Mouse (Mus musculus): ENCODE results near the gene Rcl1. TPM values are rescaled to one million over a fixed set of nuclear protein-coding genes. Genes with fewer than 3 reads are reported as not detected.

Rcl1 gene
- total RNA-seq, 2 experiments from 2014 or later = 7.5 to 7.7 TPM

DNA sequence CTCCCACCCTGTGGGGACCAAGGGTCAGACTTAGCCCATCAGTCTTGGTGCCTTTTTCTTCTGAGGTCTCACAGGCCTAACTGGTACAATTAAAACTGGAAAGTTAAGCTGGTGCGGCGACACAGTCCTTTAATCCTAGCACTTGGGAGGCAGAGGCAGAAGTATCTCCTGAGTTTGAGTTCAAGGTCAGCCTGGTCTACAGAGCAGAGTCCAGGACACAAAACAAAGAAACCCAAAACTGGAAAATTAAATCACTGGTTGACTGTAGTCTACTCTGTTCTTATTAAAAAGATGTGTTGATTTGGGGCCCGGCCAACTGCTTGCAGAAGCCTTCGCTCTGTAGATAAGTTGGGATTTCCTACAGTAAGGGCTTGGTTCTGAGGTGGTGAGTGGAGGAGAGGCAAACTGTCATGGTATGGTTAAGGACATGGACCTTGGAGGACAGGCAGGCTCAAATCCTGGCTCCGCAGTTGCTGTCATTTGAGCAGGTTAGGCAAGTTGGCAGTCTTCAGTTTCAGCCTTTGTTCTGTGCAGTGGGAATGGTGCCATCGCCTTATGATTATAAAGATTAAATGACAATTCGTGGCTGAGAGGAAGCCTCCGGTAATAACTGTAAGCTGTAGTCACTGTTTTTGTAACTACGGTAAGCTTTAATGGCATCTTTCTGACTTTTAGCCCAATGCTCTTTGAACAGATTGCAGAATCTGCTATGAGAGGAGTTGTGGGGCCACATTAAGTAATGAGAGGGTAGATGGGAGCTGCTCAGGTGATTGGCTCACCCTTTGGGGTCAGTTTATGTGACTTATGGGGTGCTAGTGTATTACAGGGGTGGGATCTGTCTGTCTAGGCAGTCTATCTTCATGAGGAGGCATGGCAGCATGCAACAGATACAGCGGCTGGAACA, 12.8 kb downstream of the Rcl1 start:
- DNase-seq = no peak

DNA sequence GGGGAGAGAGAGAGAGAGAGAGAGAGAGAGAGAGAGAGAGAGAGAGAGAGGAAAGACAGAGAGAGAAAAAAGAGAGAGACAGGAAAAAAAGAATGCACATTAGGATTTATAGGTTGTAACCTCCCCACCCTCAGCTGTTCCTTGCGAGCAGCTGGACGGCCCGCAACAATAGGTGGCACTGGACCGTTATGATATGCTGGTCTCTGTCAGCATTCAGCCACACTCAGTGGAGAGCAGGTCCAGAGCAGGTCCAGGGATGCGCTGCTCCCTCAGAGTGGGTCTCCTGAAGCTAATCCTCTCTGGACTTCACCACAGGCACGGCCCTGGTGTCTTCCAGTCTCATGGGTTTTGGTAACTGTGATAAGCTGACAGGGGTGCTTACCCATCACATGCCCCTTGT, 15.6 kb downstream of the Rcl1 start:
- DNase-seq = no peak

DNA sequence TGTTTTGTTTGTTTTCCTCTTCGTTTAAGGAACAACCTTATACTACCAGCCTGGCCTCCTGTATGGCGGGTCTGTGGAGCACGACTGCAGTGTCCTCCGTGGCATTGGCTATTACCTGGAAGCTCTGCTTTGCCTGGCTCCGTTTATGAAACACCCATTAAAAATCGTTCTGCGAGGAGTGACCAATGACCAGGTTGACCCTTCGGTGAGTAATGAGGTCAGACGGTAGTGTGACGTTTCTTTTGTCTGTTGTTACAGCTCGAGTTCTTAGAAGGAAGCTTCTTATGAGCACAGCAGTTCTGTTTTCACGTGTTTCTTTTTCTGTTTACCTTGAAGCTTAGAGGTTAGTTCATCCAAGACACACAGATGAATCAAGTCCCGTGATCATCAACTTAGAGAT, 17.0 kb downstream of the Rcl1 start:
- no peak for DNase-seq

DNA sequence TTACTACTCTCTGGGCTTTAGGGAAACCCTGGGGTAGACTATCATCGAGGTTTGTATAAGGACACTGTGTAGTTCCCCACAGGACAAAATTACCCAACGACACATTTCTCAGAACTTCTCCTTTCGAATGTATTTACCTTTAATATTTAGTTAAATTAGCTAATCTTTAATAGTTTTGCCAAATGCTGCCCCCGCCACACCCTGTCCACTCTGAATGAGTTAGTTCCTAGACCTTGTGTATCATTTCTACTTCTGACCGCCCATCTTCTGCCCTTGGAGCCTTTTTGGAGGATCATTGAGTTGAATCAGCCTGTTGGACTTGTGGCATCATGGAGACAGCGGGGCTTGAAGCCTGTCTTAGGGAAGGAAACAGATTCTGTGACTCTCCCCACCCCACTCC, 19.1 kb downstream of the Rcl1 start:
- no peak for DNase-seq

DNA sequence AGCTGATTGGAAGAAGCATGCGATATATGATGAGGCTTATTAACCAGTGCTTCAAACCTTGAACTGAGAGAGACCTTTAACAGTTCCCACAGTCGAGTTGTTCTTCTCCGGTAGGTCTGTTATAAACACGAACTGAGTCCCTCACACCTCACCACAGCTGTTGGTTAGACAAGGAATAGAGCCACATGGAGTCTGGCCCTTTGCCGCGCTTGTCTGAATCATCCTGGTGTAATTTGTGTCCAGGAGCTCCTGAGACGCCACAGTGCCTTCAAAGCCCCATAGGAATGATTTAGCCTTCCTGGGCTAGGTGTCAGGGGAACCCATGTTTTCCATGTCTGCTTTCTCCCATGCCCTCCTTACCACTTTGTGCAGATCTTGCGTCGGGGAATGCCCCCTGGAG, 20.2 kb downstream of the Rcl1 start:
- no peak for DNase-seq

DNA sequence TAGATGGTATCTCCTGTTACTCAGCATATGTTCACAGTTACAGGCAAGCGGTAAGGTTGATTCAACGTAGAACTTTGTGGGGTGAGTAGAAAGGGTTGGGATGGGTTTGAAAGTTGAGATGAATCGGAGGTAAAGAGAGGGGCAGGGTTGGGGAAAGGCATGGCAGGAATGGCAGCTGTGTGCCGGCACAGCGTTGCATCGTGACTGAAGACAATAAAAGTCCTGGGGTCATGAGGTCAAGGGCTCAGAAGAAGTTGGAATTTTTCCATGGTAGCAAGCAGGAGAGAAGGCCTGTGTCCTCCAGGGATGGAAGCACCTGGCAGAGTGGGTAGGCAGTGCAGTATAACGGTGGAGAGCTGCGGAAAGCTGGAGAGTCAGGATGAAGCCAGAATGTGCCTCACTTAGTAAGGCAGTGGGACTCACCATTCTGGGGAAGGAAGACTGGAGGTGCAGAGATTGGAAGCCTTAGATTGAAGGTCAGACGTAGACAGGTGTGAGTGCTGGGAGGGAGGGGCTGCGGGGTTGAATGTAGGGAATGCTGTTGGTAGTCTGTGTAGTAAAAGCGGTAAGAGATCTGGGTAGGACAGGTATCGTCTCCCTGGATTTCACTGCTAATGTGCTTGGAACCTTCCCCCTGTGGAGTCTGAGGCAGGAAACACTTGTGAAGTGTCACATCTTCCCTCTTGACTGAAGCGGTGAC, 23.9 kb downstream of the Rcl1 start:
- DNase-seq = no peak

DNA sequence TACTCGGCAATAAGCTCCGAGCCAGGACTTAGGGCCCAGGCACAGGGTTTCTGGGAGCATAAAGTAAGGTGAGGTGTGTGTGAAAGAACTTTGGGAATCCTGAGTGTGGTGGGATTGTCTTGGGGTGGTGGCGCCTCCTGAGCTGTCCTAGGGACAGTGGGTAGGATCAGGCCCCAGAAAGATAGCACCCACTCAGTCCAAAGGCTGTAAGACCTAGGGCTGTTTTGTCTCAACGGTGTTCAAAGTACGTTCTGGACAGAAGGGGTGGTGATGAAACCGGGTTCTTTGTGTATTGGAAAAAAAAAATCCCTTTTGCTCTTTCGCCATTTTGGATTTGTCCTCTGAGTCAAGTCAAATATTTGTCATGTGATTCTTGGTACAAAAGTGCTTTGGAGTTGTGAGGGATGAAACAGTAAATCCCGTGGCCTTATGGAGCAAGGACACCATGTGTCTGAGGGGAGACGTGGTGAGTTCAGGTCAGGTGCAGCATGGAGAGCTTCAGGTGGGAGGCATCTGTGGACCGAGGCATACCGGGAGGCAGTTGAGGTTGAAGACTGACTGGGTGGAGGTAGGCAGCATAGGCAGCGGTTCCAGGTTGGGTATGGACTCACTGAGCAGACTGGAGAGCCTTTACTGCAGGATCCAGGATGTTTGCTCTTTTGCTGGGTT, 25.3 kb downstream of the Rcl1 start:
- no peak for DNase-seq

DNA sequence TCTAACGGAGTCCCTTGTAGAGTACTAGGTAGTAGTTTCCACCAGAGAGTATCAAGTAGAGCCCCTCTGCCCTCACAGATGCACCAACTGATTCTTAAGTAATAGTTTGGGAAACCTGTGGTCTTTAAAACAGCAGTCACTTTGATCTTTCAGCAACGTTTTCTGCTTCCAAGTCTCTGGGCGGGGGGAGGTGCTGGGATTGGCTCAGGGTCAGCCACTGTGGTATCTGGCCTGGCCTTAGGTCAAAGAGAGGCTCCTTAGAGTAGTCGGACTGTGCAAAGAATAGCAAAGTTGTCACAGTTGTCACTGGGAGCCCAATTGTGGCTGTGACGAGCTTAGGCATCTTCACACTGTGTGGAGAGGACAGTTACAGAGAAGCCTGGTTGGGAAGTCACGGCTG, 26.2 kb downstream of the Rcl1 start:
- DNase-seq = no peak

DNA sequence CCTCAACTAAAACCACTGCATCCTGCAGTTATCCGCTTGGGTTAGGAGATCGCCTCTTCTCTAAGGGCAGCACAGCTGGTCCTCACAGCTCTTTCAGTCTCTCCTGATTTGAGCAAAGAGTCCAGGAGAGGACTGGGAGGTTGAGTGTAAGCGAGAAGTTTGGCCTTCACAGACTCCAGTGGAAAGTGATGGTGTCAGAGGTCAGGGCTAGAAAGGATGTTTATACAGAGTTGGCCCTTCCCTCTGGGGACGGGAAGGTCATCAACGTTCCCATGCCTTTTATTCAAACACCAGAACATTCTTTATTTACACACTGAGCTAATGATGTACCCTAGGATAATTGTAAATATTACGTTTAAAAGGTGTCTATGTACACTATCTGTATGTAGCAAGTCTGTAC, 27.0 kb downstream of the Rcl1 start:
- no peak for DNase-seq

DNA sequence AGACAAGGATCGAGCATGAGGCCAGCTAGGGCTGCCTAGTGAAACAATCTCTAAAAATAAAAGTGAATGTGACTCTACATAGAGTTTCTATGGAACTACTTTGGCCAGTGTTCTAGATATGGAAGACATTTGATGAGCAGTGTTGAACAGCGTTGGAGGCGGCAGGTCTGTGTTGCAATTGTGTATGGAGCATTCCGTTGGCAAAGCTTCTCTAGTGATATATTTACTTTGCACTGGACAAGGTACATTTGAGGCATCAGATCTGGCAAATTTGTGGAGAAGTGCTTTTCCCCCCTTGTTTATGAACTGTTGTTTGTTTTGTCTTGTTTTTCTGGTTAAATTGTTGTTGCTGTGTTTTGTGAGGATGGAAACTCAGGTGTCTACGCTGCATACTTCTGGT, 28.4 kb downstream of the Rcl1 start:
- no peak for DNase-seq

DNA sequence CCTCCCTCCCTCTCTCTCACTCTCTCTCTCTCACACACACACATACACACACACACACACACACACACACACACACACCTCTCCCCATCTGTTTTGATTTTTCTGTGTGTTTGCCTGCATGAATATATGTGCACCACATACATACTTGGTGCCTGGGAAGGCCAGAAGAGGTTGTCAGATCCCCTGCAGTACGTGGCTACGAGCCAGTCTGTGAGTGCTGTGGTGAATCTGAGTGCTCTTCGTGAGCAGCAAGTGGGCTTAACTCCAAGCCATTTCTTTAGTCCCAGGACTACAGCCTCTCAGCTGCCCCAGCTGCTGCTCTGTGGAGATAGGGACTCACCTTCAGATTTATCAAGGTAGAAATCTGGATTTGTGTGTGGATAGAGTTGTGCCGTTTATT, 30.0 kb downstream of the Rcl1 start:
- DNase-seq = no peak

DNA sequence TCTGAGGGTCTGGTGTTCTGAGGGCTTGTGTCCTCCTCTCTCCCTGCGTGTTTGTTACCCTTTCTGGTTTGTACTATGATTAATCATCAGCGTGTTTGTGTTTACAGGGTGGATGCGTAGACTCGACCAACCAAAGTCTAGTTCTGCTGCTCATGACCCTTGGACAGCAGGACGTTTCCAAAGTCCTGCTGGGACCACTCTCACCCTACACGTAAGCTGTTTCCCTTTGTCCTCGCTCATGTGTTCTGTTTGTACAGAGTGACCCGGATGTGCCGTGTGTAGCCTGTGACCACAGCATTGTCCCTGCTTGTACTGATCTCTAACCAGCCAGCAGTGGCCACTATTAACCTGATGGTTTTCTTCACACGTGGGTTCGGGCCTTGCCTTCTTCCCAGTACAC, 33.1 kb downstream of the Rcl1 start:
- no peak for DNase-seq

DNA sequence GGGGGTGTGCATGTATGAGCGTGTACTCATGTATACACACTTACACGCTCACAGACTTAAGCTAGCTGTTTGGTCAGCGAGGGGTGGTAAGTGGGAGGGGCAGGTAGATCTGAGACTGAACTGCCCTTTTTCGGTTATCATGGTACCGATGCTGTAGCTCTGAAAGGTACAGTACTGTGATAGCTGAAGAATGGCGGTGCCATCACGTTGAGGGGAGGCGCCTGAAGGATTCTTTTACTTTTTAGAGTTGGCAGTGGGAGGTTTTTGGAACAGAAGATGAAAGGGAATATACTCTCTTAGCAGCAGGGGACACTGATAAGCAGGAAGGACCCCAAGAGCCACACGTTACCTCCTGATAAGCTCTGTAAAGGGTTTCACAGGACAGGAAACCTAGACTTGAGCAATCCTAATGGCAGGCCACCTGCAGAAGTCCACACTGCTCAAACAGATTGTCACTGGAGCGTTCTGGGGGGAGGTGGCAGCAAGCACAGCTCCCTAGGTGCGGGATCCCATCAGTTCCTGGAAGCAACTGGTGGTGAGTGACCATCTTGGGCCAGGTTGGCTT, 34.1 kb downstream of the Rcl1 start:
- no peak for DNase-seq

DNA sequence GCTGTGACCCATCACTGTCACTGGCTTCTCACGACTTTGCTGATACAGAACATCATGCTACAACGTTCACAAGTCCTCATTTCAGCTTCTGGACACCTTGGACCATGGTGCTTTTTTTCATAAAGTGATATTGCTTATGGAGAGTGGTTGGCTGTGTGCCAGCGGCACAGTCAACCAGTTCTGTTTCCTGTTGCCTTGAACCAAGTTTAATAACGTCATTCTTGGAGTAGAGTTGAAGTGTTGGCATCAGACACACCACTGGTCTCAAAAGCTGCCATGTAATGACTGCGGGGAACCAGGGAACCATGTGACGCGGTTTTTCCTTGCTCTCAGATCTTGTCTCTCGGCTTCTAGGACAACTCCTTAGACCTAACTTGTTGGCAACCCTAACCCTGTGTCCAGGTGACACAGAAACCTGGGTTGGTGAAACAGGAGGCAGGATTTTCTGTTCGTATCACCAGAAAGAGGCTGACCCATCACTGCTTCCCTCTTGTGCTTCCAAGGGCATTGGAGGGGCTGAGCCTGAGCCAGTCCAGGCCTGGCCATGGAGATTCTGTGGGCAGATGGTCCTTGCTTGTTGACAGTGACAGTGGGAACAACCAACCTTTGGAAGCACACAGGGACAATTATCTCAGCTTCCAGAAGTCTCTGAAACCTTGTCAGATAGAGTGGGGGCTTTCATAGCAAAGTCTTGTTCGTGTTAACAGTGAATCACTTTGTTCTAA, 37.5 kb downstream of the Rcl1 start:
- no peak for DNase-seq

DNA sequence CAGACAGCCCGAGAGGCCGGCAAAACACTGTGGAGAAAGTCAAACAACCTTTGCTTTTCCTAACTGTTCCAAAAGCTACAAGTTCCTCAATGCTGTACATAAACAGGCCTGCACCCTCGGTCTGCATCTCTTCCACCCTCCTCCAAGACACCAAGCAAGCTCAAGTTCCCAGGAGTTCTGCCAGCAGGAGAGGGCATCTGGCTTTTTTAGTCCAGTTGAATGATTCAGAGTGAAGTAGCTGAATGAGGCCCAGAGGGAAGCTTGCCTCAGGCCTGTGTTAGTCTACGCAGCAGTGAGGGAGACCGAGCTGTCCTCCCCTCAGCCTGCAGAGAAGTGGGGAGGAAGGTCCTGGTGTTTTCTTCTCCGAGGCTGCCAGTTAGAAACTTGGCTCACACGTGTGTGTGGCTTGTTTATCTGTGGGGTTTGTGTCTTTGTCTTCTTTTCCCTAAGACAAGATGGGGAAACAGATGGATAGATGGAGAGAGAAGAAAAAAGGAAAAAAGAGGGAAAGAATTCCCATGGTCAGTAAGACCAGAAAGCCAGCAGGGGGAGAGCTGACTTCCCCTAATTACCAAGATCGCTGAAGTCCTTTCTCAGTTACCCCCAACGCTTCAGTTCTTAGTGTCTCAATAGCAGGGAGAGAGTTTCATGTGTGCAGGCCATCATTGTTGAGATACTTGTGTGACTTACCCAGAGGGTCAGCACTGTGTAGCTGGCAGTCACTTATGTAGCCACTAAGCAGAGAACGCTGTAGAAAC, 38.7 kb downstream of the Rcl1 start:
- no peak for DNase-seq

DNA sequence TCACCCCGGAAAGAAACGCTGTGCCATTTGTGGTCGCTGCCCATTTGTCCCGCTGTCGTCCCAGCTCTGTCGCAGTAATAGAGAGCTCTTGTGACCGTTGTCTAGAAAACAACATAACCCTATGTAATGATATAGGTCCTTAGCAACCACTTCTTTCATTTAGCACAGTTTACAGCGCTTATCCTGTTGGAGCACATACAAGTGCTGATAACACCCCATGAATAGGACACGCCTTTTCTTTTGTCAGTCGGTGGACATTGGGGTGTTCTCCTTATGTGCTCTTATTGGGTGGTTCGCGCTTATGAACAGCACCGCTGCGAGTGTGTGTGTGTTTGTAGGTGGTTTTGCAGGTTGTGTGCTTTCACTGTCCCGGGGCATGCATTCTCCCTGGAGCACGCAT, 39.8 kb downstream of the Rcl1 start:
- DNase-seq = no peak

DNA sequence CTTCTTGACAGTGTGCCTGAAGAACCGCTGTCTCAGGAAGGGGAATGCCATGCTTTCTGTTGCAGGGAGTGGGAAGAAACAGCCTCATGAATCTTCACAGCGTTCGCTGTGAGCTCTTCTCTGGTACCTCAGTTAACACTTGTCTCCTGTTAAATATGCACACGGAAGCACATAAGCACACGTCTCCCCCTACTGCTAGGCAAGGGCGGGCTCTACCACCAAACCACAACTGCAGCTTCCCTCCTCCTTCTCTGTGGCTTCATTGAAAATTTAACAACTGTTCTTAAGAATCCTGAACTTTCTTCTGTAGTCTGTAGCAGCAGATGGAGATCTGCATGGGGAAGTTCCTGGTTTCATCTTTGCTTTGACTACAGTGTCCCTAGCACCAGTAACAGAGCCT, 41.1 kb downstream of the Rcl1 start:
- DNase-seq = no peak

DNA sequence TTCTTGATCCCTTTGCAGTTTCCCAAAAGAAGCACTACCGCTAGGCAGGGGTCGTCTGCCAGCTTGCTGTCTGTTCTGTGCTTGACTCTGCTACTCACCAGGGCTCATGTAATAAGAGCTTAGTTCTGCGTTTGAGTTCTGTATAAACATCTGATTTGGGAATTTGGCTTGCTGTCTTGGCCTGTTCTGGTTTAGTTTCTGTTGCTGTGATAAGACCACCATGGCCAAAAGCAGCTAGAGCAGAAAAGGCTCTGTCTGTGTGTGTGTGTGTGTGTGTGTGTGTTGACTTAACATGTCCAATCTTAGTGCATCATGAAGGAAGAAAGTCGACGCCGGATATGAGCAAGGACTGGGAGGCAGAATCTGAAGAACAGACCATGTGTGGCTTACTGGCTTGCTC, 44.2 kb downstream of the Rcl1 start:
- no peak for DNase-seq

DNA sequence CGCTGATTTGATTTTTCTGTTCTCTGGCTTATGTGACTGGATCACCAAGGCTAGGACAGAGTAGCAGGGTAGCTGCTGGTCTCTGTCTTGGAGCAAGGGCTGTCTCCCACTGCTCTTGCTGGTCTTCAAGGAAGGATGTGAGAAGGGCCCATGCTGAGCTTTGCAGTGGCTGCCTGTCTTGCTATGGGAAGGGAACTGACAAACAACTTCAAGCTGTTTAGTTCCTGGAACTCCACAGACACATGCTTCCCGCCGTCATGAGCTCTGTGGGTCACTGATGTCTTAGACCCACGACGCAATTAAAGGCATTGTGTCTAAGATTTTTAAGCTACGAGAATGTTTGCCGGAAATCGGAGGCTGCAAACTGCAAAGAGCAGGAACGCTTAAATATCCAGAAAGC, 45.6 kb downstream of the Rcl1 start:
- no peak for DNase-seq

DNA sequence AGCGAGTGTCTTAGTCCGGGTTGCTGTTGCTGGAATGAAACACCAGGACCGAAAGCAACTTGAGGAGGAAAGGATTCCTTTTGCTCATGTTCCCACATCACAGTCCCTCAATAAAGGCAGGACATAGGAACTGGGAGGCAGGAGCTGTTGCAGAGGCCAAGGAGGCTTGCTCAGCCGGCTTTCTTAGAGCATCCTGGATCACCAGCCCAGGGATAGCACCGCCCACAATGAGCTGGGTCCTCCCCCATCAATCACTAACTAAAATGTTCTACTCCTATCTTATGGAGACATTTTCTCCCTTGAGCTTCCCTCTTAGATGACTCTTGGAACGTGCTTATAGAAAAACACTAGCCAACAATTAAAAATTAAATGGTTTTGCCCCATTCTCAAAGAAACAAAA, 48.4 kb downstream of the Rcl1 start:
- no peak for DNase-seq

DNA sequence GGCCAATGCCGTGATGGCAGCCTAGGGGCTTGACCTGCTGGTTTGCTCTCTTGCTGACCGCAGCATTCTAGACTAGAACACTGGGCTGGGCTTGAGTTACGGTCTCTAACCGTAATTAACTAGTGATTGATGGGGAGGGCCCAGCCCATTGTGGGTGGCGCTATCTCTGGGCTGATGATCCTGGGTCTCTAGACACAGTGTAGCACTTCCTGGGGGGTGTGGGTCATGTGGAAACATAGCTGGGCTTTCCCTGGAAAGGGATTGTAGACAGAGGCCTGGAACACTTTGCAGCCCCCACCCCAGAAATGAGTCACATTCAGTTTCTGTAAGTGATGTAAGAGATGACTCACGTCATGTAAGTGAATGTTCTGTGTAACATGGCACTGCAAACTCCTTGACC, 48.9 kb downstream of the Rcl1 start:
- DNase-seq = no peak

DNA sequence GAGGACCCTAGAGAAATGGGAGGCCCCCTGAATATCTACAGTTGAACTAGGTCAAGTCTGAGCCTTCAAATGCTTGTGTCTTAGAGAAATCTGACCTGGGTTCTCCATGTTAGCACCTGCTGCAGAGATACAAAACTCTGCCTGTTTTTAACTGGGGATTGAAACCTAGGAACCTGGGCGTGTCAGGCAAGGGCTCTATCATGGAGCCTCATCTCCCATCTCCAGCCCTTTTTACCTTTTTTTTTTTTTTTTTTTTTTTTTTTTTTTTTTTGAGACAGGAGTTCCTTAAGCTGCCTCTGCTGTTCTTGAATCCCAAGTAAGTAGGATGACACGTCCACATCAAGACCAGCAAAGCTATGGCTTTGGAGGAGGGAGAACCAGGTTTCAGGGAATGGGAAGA, 50.3 kb downstream of the Rcl1 start:
- no peak for DNase-seq

Data from heart, postnatal 4 days (tissue).